In genomic region chr3:101166580-101166979, GRCm38 (mm10) we compare ENCODE assay signal across 17 mouse cellular contexts.
"Had no signal": no experiment of that assay in that cellular context is flagged by ENCODE, and none has a peak within 500 bp of the region (broad histone marks: within the 10 kb centered on the region; RNA-seq: fewer than 3 reads in every experiment).

No protein-coding gene starts in this region.

- H3K27me3 ChIP-seq: lung, embryonic 15.5 days; midbrain, embryonic 13.5 days; midbrain, embryonic 15.5 days; neural tube, embryonic 12.5 days; stomach, embryonic 15.5 days had no signal

- H3K4me3 ChIP-seq: lung, embryonic 15.5 days; megakaryocyte, embryonic 14.5 days; midbrain, embryonic 13.5 days; midbrain, embryonic 15.5 days; neural tube, embryonic 12.5 days; stomach, embryonic 15.5 days had no signal

- H3K9ac ChIP-seq: lung, embryonic 15.5 days; midbrain, embryonic 13.5 days; midbrain, embryonic 15.5 days; neural tube, embryonic 12.5 days; stomach, embryonic 15.5 days had no signal

- H3K36me3 ChIP-seq: lung, embryonic 15.5 days; midbrain, embryonic 13.5 days; midbrain, embryonic 15.5 days; neural tube, embryonic 12.5 days; stomach, embryonic 15.5 days had no signal

- DNase-seq: lung, adult 2 months; lung, postnatal 14 days; lung, postnatal 36 days; right cerebral cortex, postnatal 14 days; thymus, adult 2 months; thymus, postnatal 25 days; thymus, postnatal 4 days had no signal

- H3K9me3 ChIP-seq: lung, embryonic 15.5 days; megakaryocyte, embryonic 14.5 days; midbrain, embryonic 13.5 days; midbrain, embryonic 15.5 days; neural tube, embryonic 12.5 days; stomach, embryonic 15.5 days had no signal

- ATAC-seq: lung, postnatal 0 days; midbrain, embryonic 13.5 days; midbrain, embryonic 15.5 days had no signal

- H3K4me2 ChIP-seq: lung, embryonic 15.5 days; midbrain, embryonic 11.5 days; midbrain, embryonic 13.5 days; midbrain, embryonic 15.5 days; neural tube, embryonic 12.5 days; stomach, embryonic 15.5 days had no signal

- H3K4me1 ChIP-seq: megakaryocyte, embryonic 14.5 days had no signal

- H3K27ac ChIP-seq: lung, embryonic 15.5 days; macrophage; midbrain, embryonic 13.5 days; midbrain, embryonic 15.5 days; neural tube, embryonic 12.5 days; stomach, embryonic 15.5 days; stomach, postnatal 0 days had no signal
